Mouse (Mus musculus) small intestine, adult 2 months (tissue): ENCODE data around the gene Rpl18.

Experiments
- CTCF ChIP-seq: fragments of 200-500 bp; IDR thresholded peaks from 2 replicates; pipeline ENCODE4 v1.5.1; 2012; ENCODE audit warnings: low read depth, mild to moderate bottlenecking, control low read depth, inconsistent platforms, low read length, moderate library complexity, mixed read lengths; ENCODE audit not compliant: insufficient replicate concordance, insufficient read length; ENCODE audit errors: extremely low read depth
- POLR2A ChIP-seq: fragments of 200-500 bp; IDR thresholded peaks from 2 replicates; pipeline ENCODE4 v1.6.1; 2012; ENCODE audit warnings: low read depth, mild to moderate bottlenecking, control low read depth, inconsistent platforms, low read length, moderate library complexity

- TF ChIP-seq CTCF (no peak), POLR2A (no peak)
These were observed 27.1 kb downstream of the Rpl18 start for GRCm38 (mm10) chr7:45742338-45742737.
